Mouse (Mus musculus) left cerebral cortex, postnatal 4 days (tissue): ENCODE results near the gene Fam117b. TPM values are rescaled to one million over a fixed set of nuclear protein-coding genes. Genes with fewer than 3 reads are reported as not detected.

Source experiments
- DNase-seq: peaks from one replicate; pipeline ENCODE4 v3.0.0-alpha.2; 2022
- intact Hi-C: fragments of 180-260 bp; cut with DNase I; formaldehyde crosslinking; loops from one replicate; pipeline ENCODE4 v1.15.1; 2025
- total RNA-seq, 2 experiments: library from RNA; stranded (reverse); gene quantifications; 2 replicates each; pipeline ENCODE4 v1.2.3; 2021

Fam117b gene
- total RNA-seq, 2 experiments from 2014 or later: 89.7 to 92.1 TPM

GRCm38 (mm10) chr1:59913195-59913868 lies 526 bp downstream of the Fam117b start:
- intact Hi-C loops: no loop called here
- DNase-seq: peak; percentile 48

- no peak for DNase-seq
- intact Hi-C loops: no loop called here
Measured at GRCm38 (mm10) chr1:59913869-59914225, 1.0 kb downstream of the Fam117b start.

GRCm38 (mm10) chr1:59914799-59915198 lies 2.0 kb downstream of the Fam117b start:
- no peak for DNase-seq
- intact Hi-C loops: no loop called here

GRCm38 (mm10) chr1:59915843-59916610 lies 3.2 kb downstream of the Fam117b start:
- intact Hi-C loops: no loop called here
- no peak for DNase-seq

- DNase-seq: no peak
- intact Hi-C loops: no loop called here
Measured at GRCm38 (mm10) chr1:59917401-59917800, 4.6 kb downstream of the Fam117b start.

GRCm38 (mm10) chr1:59918075-59918474 lies 5.3 kb downstream of the Fam117b start:
- DNase-seq: no peak
- intact Hi-C loops: no loop called here

GRCm38 (mm10) chr1:59923201-59923600 lies 10.4 kb downstream of the Fam117b start:
- DNase-seq: no peak
- intact Hi-C loops: no loop called here

GRCm38 (mm10) chr1:59923673-59924072 lies 10.9 kb downstream of the Fam117b start:
- intact Hi-C loops: no loop called here

GRCm38 (mm10) chr1:59924411-59924810 lies 11.6 kb downstream of the Fam117b start:
- DNase-seq: no peak
- intact Hi-C loops: no loop called here

More at GRCm38 (mm10) chr1:59923673-59924072, 10.9 kb downstream of the Fam117b start:
- no peak for DNase-seq

- intact Hi-C loops: no loop called here
- DNase-seq: no peak
Measured at GRCm38 (mm10) chr1:59926021-59926672, 13.3 kb downstream of the Fam117b start.

GRCm38 (mm10) chr1:59927131-59927680 lies 14.4 kb downstream of the Fam117b start:
- intact Hi-C loops: no loop called here

GRCm38 (mm10) chr1:59930926-59931325 lies 18.1 kb downstream of the Fam117b start:
- DNase-seq: no peak

More at GRCm38 (mm10) chr1:59927131-59927680, 14.4 kb downstream of the Fam117b start:
- no peak for DNase-seq

GRCm38 (mm10) chr1:59932991-59933390 lies 20.2 kb downstream of the Fam117b start:
- intact Hi-C loops: no loop called here
- DNase-seq: no peak

More at GRCm38 (mm10) chr1:59930926-59931325, 18.1 kb downstream of the Fam117b start:
- intact Hi-C loops: no loop called here

GRCm38 (mm10) chr1:59941063-59941462 lies 28.3 kb downstream of the Fam117b start:
- intact Hi-C loops: no loop called here
- no peak for DNase-seq

- DNase-seq: no peak
- intact Hi-C loops: no loop called here
Measured at GRCm38 (mm10) chr1:59942057-59942790, 29.4 kb downstream of the Fam117b start.

- intact Hi-C loops: no loop called here
- DNase-seq: no peak
Measured at GRCm38 (mm10) chr1:59943825-59944224, 31.0 kb downstream of the Fam117b start.

GRCm38 (mm10) chr1:59945969-59946368 lies 33.2 kb downstream of the Fam117b start:
- DNase-seq: no peak
- intact Hi-C loops: no loop called here

- DNase-seq: no peak
- intact Hi-C loops: no loop called here
Measured at GRCm38 (mm10) chr1:59947509-59947908, 34.7 kb downstream of the Fam117b start.

GRCm38 (mm10) chr1:59957206-59957605 lies 44.4 kb downstream of the Fam117b start:
- intact Hi-C loops: no loop called here
- no peak for DNase-seq

- DNase-seq: no peak
- intact Hi-C loops: no loop called here
Measured at GRCm38 (mm10) chr1:59959941-59960340, 47.1 kb downstream of the Fam117b start.
